Mouse (Mus musculus) adrenal gland, postnatal 36 days (tissue): Measurements from ENCODE around the gene Apold1. TPM values are rescaled to one million over a fixed set of nuclear protein-coding genes. Genes with fewer than 3 reads are reported as not detected.
A peak's percentile ranks its signal among the peaks of the same experiment; 100 is the strongest.

Source experiments
- DNase-seq, 2 experiments: peaks; one replicate each; pipeline ENCODE4 v3.0.0; 2021; ENCODE audit warnings: mixed read lengths in 1 of 2
- long read RNA-seq, 2 experiments: library from polyadenylated mRNA; stranded (forward); transcript quantifications; one replicate each; pipeline ENCODE4 v2.0.0; 2021; ENCODE audit warnings: borderline sequencing depth in 2 of 2
- total RNA-seq, 2 experiments: library from RNA; stranded (reverse); gene quantifications; 2 replicates each; pipeline ENCODE4 v1.2.3; 2021

The Apold1 gene
- total RNA-seq = 1 to 10 TPM; 4.5 to 5.5 TPM
- long read RNA-seq, experiment 1 = 0 reads
- long read RNA-seq, experiment 2, partial matches to known transcripts = 0 of 2 reads
- long read RNA-seq, experiment 2, other reads (novel, unspliced or antisense) = 1 of 2 reads

DNA sequence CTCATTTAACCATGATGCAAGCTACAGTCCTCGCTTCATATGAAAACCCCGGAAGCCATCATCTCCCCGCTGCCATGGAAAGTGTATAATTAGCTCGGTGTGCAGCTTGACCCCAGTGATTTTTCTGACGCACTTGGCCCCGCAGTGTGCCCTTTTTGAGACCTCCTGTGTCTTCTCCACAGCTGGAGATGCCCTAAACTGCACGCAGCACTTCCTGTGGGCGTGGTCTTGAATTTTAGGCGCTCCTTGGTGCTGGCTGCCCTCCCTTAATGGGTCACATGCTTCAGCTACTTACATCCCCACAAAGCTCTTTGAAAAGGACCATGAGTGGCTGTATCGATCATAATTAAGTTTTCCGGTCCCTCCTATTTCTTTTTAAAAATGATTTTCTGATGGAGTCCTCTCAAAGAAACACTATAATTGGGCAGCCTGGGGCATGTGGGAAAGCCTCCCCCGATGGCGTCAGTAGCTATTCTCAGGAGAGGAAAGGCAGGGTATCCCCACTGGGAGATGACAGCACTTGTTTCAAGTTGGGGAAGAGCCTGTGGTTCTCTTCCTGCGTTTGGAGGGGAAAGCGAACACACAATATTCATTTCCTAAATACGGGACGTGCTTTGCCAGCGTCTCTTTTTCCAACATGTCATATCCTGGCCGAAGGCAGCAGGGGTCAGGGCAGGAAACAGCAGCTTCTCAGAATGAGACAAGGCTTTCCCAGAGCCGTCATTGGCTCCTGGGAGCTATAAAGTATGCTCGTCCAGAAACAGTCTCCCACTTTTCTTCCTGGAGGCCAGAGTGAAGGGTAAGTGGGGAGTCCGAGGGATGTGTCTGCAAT lies at the start of gene Apold1:
TSS of gene Apold1 (plus strand) at position 488 of the 832 bp plus-strand sequence.
- peak; percentile 37 to 49 for DNase-seq

- no peak for DNase-seq
Observed at GRCm38 (mm10) chr6:134932486-134933206, 48.9 kb upstream of the Apold1 start.

GRCm38 (mm10) chr6:134933207-134933558 lies 48.3 kb upstream of the Apold1 start:
- DNase-seq = no peak

GRCm38 (mm10) chr6:134934305-134934704 lies 47.2 kb upstream of the Apold1 start:
- no peak for DNase-seq

DNA sequence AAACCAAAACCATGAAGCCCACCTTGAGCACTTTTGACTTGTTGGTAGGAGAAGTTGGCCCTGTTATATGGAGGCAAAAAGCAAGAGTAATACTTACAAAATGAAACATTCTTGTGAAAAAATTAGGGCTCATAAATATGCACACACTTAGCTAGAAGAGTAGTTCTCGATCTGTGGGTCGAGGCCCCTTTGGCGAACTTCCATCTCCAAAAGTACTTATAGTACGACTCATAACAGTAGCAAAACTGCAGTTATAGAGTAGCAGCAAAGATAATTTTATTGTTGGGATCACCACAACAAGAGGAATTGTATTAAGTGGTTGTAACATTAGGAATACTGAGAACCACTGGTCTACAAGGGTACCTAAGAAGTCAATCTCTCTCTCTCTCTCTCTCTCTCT lies 41.7 kb upstream of the Apold1 start:
- no peak for DNase-seq

GRCm38 (mm10) chr6:134943759-134944407 lies 37.6 kb upstream of the Apold1 start:
- DNase-seq = no peak

DNA sequence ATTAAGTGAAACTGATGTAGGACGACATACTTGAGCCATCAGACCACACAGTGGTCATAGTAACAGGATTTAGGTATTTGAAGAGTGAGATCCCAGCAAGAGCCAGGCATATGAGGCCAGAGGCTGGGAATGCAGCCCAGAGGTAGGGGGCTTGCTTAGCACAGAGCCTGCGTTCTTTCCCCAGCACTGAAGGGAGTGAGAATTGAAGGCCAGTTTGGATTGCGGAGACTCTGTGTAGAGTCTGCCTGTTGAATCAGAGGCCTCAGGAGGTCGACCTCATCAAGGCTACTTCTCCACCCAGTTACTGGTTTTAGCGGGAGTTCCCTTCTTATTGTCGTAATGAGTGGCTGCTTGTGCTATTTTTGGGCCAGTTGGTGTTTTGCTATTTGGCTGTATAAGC lies 35.5 kb upstream of the Apold1 start:
- DNase-seq = no peak

DNA sequence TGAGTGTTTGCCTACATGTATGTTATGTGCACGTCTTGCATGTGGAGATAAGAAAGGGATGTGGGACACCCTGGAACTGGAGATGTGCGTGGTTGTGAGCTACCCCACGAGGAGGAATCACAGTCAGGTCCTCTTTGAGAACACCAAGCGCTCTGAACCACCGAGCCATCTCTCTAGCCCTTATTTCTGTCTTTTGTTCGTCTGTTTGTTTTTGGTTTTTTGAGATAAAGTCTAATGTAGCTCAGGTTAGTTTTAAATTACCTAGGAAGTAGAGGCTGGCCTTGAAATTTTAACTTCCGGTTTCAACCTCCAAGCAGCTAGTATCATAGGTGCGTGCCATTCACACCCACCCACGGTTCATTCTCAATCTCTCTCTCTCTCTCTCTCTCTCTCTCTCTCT lies 34.7 kb upstream of the Apold1 start:
- DNase-seq = no peak

DNA sequence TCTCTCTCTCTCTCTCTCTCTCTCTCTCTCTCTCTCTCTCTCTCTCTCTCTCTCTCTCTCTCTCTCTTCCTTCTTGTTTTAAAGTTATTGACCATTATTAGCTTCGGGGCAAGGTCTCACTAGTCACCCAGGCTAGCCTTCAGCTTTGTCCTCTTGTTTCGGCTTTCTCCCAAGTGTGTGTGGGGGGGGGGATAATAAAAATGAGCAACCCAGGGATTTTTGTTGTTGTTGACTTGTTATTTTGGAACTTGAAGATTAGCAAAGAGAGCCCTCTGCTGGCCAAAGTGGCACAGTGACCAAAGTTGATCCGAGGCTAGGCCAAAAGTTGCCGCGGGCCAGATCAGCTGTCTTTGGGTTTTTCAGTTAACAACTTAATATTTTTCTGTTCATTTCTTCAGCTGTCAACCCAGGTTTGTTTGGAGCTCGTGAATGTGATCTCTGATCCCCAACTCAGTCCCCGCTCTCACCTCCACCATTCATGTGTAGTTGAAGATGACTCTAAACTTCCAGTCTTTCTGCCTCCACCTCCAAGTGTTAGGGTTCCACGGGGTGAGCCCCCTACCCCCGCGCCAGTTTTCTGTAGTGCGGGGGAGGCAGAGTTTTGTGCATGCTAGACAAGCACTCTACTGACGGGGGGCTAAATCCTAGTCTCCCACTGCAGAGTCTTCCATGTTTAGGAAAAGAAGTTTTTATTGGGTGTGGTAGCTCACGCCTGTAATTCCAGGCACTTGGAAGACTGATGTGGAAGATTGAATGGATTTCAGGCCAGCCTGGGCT lies 34.0 kb upstream of the Apold1 start:
- DNase-seq = peak; percentile 63 to 76

DNA sequence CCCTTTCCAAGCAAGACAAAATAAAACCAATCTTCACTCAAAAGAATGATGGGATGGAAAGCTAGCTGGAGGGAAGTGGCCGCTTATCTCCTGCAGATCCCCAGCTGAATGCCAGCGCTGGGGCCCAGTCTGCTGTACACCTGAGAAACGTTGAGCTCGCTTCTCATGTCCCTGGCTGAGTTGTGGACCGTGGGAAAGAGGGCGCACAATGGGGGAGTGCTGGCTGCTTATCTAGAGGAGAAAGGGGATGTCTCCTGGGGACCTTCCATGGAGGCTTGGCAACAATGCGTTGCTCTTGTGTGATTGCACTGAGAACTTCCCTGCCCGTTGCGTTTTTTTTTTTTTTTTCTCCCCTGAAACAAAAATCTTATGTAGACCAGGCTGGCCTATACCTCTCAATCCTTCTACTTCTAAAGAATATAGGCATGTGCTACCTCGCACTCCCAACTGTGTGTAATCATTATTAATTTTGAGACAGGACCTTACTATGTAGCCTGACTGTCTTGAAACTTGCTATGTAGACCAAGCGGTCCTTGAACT lies 32.9 kb upstream of the Apold1 start:
- DNase-seq = no peak

DNA sequence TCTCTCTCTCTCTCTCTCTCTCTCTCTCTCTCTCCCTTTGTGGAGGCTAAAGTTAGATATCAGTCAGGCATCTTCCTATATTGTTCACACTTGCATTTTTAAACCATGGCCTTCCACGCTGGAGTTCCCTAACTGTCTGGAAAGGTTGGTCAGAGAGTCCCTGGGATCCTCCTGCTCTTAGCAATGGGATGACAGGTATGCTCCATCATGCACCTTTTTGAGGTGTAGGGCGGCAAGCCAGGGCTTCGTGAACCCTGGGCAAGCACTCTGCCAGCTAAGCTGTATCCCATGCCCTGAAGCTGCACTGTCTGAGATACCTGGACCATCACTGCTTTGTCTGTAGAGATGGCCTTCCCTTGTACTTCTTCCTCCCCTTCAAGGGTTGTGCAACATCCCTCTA lies 32.3 kb upstream of the Apold1 start:
- no peak for DNase-seq

DNA sequence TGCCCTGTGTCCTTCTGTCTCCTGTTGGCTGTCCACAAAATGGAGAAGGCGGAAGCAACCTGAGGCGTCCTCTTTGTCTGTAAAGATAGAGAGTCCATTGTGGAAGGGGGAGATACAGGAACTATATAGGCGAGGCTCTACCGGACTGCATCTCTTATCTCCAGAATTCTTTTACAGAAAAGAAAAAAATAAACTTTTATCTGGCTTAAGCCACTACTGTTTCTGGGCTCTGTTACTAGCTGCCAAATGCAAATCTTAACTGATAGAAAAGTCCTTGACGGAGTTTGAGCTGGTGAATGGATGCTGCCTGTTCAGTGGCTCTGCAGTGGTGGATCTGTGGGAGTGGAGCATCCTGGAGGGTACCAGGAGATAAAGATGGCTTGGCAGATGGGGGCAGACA lies 30.2 kb upstream of the Apold1 start:
- DNase-seq = no peak

- DNase-seq = peak; percentile 57 to 68
Observed at GRCm38 (mm10) chr6:134953976-134954375, 27.5 kb upstream of the Apold1 start.

- DNase-seq = no peak
Observed at GRCm38 (mm10) chr6:134956388-134956787, 25.1 kb upstream of the Apold1 start.

GRCm38 (mm10) chr6:134961286-134961685 lies 20.2 kb upstream of the Apold1 start:
- no peak for DNase-seq

GRCm38 (mm10) chr6:134961858-134962517 lies 19.5 kb upstream of the Apold1 start:
- peak in 1 of 2 experiments; percentile 58 for DNase-seq

DNA sequence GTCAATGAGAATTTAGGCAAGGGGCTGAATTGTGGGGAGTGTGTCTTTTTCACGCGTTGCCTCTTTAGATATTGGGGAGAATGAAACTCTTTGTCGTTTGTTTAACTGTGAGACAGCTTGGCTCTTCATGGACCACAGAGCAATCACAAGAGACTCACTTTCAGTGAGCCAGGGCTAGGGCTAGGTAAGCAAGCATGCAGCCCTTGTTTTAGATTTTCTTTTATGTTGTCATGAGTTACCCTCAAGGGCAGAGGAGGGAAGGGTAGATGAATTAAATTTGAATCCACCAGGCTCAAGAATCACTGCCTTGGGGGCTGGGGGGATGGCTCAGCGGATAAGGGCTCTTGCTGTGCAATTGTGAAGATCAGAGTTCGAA lies 19.0 kb upstream of the Apold1 start:
- DNase-seq = no peak

DNA sequence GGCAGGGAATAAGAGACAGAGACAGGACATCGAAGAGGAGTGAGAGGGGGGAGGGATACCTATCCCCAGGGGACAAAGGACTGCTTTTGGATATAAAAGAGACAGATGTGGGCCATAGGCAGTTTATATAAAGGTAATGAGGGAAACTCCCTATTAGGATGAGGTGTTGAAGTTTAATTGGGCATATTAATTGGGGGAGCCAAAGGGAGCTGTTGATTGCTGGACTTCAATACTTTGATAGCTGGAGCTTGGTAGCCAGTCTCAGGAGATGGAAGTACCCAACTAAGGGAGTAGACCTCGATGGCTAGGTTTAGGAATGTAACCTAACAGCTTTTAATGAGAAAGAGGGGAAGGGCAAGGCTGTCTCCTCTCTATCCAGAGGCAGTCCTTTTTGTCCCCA lies 17.6 kb upstream of the Apold1 start:
- no peak for DNase-seq

- DNase-seq = no peak
Observed at GRCm38 (mm10) chr6:134966681-134967080, 14.8 kb upstream of the Apold1 start.

DNA sequence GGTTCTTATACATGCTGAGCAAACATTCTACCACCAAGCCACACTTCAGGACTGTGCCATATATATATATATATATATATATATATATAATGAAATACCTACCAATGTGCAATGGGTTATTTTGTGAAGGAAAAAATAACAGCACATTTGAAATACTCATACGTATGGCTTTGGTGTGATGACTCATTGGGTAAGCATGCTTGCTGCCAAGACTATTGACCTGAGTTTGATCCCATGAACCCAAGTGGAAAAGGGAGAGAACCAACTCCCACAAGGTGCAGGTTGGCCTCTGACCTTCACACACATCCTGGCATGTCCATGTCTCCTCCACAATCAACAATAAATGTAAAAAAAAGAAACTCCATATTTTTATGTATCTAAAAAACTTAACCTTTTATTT lies 13.2 kb upstream of the Apold1 start:
- no peak for DNase-seq

GRCm38 (mm10) chr6:134969498-134969897 lies 12.0 kb upstream of the Apold1 start:
- no peak for DNase-seq
